ENCODE assay signal across 25 mouse cellular contexts in genomic region chr19:12613646-12614045, GRCm38 (mm10). TPM values are rescaled to one million over a fixed set of nuclear protein-coding genes. Genes with fewer than 3 reads are reported as not detected.
"Had no signal": no experiment of that assay in that cellular context is flagged by ENCODE, and none has a peak within 500 bp of the region (broad histone marks: within the 10 kb centered on the region; RNA-seq: fewer than 3 reads in every experiment).

No protein-coding gene starts in this region.

- H3K27ac ChIP-seq: neural tube, embryonic 13.5 days; neural tube, embryonic 15.5 days; stomach, embryonic 15.5 days; stomach, postnatal 0 days had no signal

- H3K4me2 ChIP-seq: neural tube, embryonic 13.5 days; neural tube, embryonic 15.5 days; stomach, embryonic 15.5 days had no signal

- DNase-seq: retina, postnatal 1 day; right cerebral cortex, adult 18-20 months; right cerebral cortex, postnatal 14 days; right cerebral cortex, postnatal 25 days; right cerebral cortex, postnatal 4 days; spleen, adult 18-20 months; thymus, adult 18-20 months; thymus, adult 2 months; thymus, postnatal 14 days; thymus, postnatal 25 days; thymus, postnatal 36 days; thymus, postnatal 4 days had no signal

- H3K9me3 ChIP-seq: neural tube, embryonic 13.5 days; neural tube, embryonic 15.5 days; stomach, embryonic 15.5 days had no signal

- H3K9ac ChIP-seq: neural tube, embryonic 13.5 days; neural tube, embryonic 15.5 days; stomach, embryonic 15.5 days had no signal

- H3K4me1 ChIP-seq: neural tube, embryonic 13.5 days; neural tube, embryonic 15.5 days; stomach, embryonic 15.5 days had no signal

- H3K36me3 ChIP-seq: neural tube, embryonic 13.5 days; neural tube, embryonic 15.5 days; stomach, embryonic 15.5 days had no signal

- H3K4me3 ChIP-seq: neural tube, embryonic 13.5 days; neural tube, embryonic 15.5 days; stomach, embryonic 15.5 days had no signal

- H3K27me3 ChIP-seq: neural tube, embryonic 13.5 days; neural tube, embryonic 15.5 days; stomach, embryonic 15.5 days had no signal

RNA-seq across cellular contexts. Expression of gene Gm4952, which starts 13.9 kb away (rescaled TPM):
- total RNA-seq: neutrophil, adult 5-6 weeks had no signal
- polyA plus RNA-seq: neural tube, embryonic 13.5 days; small intestine, adult 2 months; spleen, adult 2 months; stomach, embryonic 14.5 days; testis, adult 2 months; urinary bladder, adult 2 months had no signal

RNA-seq across cellular contexts. Expression of gene Glyat, which starts 19.5 kb away (rescaled TPM):
- total RNA-seq: neutrophil, adult 5-6 weeks had no signal
- polyA plus RNA-seq: neural tube, embryonic 13.5 days; neural tube, embryonic 14.5 days; small intestine, adult 2 months; spleen, adult 2 months; stomach, embryonic 14.5 days; stomach, embryonic 15.5 days; stomach, postnatal 0 days; testis, adult 2 months; thymus, adult 2 months had no signal

RNA-seq across cellular contexts. Expression of gene Olfr1442, which starts 56.6 kb away (rescaled TPM):
- total RNA-seq: neutrophil, adult 5-6 weeks had no signal
- polyA plus RNA-seq: neural tube, embryonic 13.5 days; neural tube, embryonic 14.5 days; neural tube, embryonic 15.5 days; small intestine, adult 2 months; spleen, adult 2 months; stomach, embryonic 14.5 days; stomach, embryonic 15.5 days; stomach, embryonic 16.5 days; stomach, postnatal 0 days; testis, adult 2 months; thymus, adult 2 months; thymus, postnatal 0 days; urinary bladder, adult 2 months had no signal
